Mouse (Mus musculus) right cerebral cortex, postnatal 14 days (tissue): Measurements from ENCODE around the gene Fam174b.

Experiments used
- DNase-seq: peaks from one replicate; pipeline ENCODE4 v3.0.0; 2022

The Fam174b gene

GRCm38 (mm10) chr7:73740111-73741035, at the start of gene Fam174b:
Gene Fam174b, plus strand, starts transcription at chr7:73740302.
- DNase-seq = peak; percentile 67

GRCm38 (mm10) chr7:73697092-73697491, 43.0 kb upstream of the Fam174b start:
- DNase-seq = no peak

- no peak for DNase-seq
Measured at GRCm38 (mm10) chr7:73704305-73704704, 35.8 kb upstream of the Fam174b start.

GRCm38 (mm10) chr7:73713506-73713905, 26.6 kb upstream of the Fam174b start:
- DNase-seq = no peak

- peak; percentile 19 for DNase-seq
Measured at GRCm38 (mm10) chr7:73715928-73716749, 24.0 kb upstream of the Fam174b start.

GRCm38 (mm10) chr7:73716841-73717240, 23.3 kb upstream of the Fam174b start:
- no peak for DNase-seq

- DNase-seq = no peak
Measured at GRCm38 (mm10) chr7:73718031-73718430, 22.1 kb upstream of the Fam174b start.

GRCm38 (mm10) chr7:73718497-73719007, 21.6 kb upstream of the Fam174b start:
- DNase-seq = no peak

GRCm38 (mm10) chr7:73721046-73721445, 19.1 kb upstream of the Fam174b start:
- peak; percentile 48 for DNase-seq

- DNase-seq = no peak
Measured at GRCm38 (mm10) chr7:73721764-73722163, 18.3 kb upstream of the Fam174b start.

- DNase-seq = no peak
Measured at GRCm38 (mm10) chr7:73729913-73730312, 10.2 kb upstream of the Fam174b start.

GRCm38 (mm10) chr7:73730430-73731022, 9.6 kb upstream of the Fam174b start:
- DNase-seq = no peak

GRCm38 (mm10) chr7:73736046-73736445, 4.1 kb upstream of the Fam174b start:
- DNase-seq = no peak

- no peak for DNase-seq
Measured at GRCm38 (mm10) chr7:73741392-73741791, 1.3 kb downstream of the Fam174b start.

- no peak for DNase-seq
Measured at GRCm38 (mm10) chr7:73741841-73742240, 1.7 kb downstream of the Fam174b start.

GRCm38 (mm10) chr7:73743144-73743543, 3.0 kb downstream of the Fam174b start:
- no peak for DNase-seq

GRCm38 (mm10) chr7:73743831-73744370, 3.8 kb downstream of the Fam174b start:
- DNase-seq = no peak

GRCm38 (mm10) chr7:73745903-73746302, 5.8 kb downstream of the Fam174b start:
- DNase-seq = no peak

- no peak for DNase-seq
Measured at GRCm38 (mm10) chr7:73746836-73747235, 6.7 kb downstream of the Fam174b start.

- no peak for DNase-seq
Measured at GRCm38 (mm10) chr7:73747531-73747930, 7.4 kb downstream of the Fam174b start.

GRCm38 (mm10) chr7:73748437-73749108, 8.5 kb downstream of the Fam174b start:
- no peak for DNase-seq

GRCm38 (mm10) chr7:73749339-73749738, 9.2 kb downstream of the Fam174b start:
- DNase-seq = no peak
